Mouse (Mus musculus) thymus, postnatal 25 days (tissue): ENCODE data around the gene Scn3b.

Experiments
- DNase-seq: peaks from one replicate; pipeline ENCODE4 v3.0.0; 2022

Scn3b gene

DNA sequence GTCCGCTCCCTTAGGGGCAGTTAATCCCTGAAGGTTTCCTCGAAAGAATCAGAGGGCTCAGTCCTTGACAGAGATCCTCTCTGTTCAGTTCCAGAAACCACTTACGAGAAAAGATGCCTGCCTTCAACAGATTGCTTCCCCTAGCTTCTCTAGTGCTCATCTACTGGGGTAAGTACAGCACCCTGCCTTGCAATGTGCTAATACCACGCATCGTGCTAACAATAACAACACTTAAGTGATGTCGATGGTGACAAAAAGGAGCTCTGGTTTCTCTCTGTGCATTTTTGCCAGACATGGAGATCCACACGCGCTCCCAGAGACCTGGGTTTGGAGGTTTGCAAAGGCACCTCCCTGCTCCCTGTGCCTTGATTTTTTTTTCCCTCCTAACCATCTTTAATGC lies 863 bp downstream of the Scn3b start:
- no peak for DNase-seq

- DNase-seq, result no peak
These were observed 2.1 kb downstream of the Scn3b start for GRCm38 (mm10) chr9:40271075-40271474.

GRCm38 (mm10) chr9:40272822-40273221 lies 3.8 kb downstream of the Scn3b start:
- no peak for DNase-seq

DNA sequence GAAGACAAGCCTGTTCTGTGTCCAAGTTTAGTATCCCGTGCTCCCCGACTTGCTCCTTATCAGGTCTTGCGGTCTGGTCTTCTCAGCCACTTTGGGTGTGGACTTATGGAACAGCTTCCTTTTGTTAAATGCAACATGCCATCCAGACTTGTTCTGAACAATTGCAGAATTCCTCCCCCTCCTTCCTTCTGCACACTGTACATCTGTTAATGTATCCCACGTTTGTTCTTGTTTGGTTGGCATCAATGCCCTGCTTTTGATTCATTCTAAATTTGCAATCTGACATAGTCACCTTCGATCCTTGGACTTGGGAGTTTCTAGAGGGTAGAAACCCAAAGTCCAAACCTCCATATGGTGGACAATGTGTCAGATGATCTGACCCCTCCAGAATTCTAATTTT lies 6.9 kb downstream of the Scn3b start:
- DNase-seq, result no peak

- DNase-seq, result no peak
These were observed 8.7 kb downstream of the Scn3b start for GRCm38 (mm10) chr9:40277671-40278070.

DNA sequence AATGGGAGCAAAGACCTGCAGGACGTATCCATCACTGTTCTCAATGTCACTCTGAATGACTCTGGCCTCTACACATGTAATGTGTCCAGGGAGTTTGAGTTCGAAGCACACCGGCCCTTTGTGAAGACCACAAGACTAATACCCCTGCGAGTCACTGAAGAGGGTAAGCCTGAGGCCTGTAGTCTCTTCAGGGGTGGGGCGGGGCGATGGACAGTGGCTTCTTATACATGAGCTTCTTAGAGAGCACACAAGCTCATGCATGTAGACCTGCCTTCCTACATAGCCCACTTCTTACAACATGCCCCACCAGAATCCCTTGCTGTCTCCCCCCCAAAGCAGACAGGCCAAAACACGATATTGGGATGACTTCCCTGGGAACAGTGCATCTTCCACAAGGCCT lies 10.4 kb downstream of the Scn3b start:
- DNase-seq, result no peak

- no peak for DNase-seq
These were observed 14.0 kb downstream of the Scn3b start for GRCm38 (mm10) chr9:40282968-40283367.

DNA sequence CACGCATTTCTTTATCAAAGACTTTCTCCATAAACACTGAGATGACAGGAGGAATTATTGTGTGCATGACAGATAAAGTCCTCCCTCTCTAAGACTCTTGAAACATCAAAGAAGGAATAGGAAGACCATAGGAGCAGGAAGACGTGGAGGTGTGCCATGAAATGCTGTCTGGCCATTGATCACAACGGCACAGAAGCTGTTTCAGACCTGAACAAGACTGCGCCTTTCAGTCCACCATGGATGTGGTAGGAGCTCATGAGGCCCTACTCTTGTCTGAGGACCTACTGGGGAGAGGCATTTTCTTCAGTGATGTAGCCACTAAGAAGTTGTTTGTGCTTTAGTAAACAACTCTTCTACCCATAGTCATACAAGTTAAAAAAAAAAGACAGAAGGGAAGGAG lies 23.5 kb downstream of the Scn3b start:
- DNase-seq, result no peak

DNA sequence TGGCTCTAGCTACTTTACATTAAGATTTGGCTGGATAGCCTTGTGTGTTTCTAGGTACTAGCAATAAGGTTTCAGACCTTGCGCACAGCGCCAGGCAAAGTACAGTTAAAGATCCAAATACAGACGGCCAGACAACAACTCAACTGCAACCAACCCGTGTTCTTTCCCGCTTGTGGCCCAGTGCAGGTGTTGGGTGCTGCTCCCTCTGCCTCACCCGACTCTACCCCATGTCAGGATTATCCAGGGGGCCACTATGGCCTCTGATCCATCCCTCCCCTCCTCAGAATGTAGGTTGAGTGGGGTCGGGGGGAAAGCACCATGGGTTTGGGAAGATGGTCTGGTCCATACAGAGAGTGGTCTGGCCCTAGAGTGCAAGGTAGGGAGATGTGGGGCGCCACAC lies 24.3 kb downstream of the Scn3b start:
- no peak for DNase-seq

DNA sequence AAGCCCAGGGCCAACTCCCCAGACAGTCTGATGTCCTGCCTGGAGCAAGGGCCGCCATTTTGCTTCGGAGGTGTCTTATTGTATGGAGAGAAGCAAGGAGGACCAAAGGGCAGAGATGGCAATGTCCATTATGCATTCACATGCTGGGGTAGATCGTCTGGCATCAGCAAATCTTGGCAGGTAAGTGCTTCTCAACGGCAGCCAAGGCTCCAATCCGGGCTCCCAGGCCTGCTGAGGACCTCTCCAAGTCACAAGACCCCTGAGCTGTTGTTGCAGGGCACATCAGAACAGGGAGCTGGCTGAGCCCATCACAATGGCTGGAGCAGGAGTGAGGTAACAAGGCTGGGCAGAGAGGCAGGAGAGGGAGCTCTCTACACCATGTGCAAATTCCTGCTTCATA lies 24.7 kb downstream of the Scn3b start:
- DNase-seq, result no peak

DNA sequence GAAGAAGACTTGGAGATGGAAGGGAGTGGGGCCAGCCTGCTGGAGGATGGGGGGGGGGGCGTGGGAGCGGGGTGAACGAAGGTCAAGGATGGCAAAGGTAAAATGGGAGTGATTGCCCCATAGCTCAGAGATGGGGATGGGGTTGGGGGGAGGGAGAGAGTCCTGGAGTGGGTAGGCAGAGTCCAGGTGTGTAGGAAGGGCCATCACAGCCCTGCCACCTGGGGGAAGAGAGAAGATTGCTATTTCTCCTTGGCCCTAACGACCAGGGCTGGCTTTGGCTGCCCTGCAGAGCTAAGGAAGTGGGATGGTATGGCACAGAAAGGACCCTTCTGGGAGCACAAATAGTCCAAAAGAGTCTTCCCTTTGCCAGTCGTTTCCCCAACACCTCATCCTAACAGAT lies 25.2 kb downstream of the Scn3b start:
- no peak for DNase-seq

- DNase-seq, result no peak
These were observed 25.8 kb downstream of the Scn3b start for GRCm38 (mm10) chr9:40294866-40295265.

DNA sequence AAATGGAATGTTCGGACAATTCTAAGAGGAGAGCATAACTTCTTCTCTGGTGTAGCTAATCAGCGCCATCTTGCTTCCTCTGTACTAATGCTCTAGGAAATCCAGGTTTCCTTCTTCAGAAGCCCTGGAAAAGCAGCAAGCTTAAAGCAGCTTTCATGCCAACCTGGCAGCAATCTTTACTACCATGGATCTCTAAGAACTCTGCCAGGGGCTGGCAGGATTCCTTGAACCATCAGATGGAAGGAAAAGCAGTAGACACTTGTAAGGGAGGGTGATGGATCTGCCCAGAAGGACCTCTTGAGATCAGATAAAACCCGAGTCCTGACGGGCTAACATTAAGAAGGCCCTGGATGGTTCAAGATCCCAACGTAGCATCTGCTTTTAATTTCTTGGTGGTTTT lies 27.2 kb downstream of the Scn3b start:
- no peak for DNase-seq

DNA sequence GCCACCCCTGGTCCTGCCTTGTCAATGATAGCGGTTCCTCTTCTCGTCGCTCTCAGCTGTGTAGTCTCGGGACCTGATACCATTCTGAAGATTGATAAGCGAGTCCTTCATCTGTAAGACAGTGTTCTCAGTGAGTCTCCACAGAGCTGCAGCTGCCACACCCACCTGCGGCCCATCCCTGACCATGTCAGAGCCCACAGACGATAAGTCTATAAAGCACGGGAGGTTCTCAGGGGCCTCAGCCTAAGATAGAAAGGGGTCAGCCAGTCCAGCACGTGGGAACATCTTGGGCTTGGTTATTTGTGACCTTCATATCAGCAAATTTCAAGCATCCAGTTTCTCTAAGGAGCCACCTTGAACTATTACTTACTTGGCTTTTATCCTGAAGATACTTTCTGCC lies 29.0 kb downstream of the Scn3b start:
- no peak for DNase-seq

GRCm38 (mm10) chr9:40299323-40299722 lies 30.3 kb downstream of the Scn3b start:
- no peak for DNase-seq

- no peak for DNase-seq
These were observed 31.3 kb downstream of the Scn3b start for GRCm38 (mm10) chr9:40300018-40300989.

DNA sequence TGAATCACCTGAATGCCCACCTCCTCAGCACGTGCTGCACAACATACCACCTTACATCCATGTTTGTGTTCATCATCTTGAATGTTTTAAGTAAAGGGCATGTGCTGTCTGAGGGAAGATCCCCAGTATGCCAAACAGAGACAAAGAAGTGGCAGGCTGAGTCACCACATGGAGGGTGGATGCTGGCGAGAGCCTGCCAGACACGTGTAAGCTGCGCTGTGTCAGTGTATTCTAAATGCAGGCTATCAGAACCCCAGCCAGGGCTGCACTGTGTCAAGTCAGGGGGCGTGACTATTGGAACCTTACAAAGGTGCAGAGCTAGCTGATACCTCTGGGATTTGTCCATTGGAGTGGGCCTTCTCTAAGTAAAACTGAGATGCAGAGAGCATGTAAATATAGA lies 32.5 kb downstream of the Scn3b start:
- DNase-seq, result no peak

DNA sequence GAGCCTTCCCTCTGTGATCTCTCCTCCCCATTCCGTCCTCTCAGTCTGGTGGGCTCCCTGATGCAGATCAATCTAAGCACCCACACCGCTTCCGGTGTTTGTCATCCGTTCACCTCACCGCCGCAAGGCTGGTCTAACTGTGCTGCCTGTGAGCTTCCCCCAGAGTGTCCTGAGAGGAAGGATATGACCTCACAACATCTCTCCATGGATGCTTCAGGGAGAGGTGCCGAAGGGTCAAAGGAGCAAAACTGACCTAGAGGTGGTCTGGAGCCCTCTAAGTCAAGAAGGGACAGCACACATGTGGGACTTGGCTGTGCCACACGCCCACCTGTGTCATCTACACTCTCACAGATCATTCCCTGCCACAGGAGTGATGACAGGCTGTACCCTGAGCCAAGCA lies 33.4 kb downstream of the Scn3b start:
- DNase-seq, result no peak

GRCm38 (mm10) chr9:40304243-40304642 lies 35.2 kb downstream of the Scn3b start:
- no peak for DNase-seq

DNA sequence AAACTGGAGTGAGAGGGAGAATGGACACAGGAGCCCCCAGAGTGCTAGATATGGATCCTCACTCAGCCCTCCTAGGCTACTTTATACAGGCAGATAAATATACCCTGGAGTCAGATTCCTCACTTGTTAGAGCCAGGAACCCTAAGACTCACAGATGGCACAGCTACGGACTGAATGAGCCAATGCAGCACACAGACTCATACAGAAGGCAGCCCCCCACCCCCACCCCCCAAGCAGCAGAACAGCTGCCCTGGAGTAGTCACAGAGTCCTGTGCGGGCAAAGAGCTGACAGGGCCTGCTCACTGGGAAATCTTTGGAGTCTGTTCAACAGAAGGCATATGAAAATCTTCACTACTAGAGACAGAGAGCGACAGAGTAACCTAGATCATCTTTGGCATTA lies 38.3 kb downstream of the Scn3b start:
- no peak for DNase-seq

DNA sequence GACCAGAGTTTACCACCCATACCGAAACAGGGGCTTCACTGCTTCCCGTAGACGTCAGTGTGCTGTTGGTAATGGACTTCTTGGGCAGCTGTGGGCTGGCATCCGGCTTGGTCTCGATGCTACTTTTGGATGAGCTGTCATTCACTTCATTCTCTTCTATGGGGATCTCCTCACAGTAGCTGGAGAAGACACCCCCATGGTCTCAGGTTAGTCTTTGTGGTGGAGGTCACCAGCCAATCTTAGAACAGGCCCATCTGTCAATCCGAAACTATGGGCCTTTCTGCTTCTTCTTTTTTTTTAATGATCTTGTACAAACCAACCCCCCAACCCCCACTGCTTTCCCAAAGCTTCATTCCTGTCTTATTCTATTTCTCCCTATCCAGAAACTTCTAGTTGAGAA lies 40.9 kb downstream of the Scn3b start:
- no peak for DNase-seq

GRCm38 (mm10) chr9:40311813-40312212 lies 42.8 kb downstream of the Scn3b start:
- no peak for DNase-seq

GRCm38 (mm10) chr9:40316865-40317660 lies 48.0 kb downstream of the Scn3b start:
- DNase-seq, result no peak

- no peak for DNase-seq
These were observed 48.7 kb downstream of the Scn3b start for GRCm38 (mm10) chr9:40317735-40318134.
